Mouse (Mus musculus) kidney, adult 2 months (tissue): Measurements from ENCODE around the gene Cubn. TPM values are rescaled to one million over a fixed set of nuclear protein-coding genes. Genes with fewer than 3 reads are reported as not detected.

ENCODE experiments used
- DNase-seq: peaks from one replicate; pipeline ENCODE4 v3.0.0; 2021
- H3K27ac ChIP-seq: fragments of 200-500 bp; 2 replicates; pipeline ENCODE4 v1.5.1; 2012; ENCODE audit warnings: low read depth, low read length, control low read depth, inconsistent platforms; ENCODE audit not compliant: insufficient read depth
- H3K27me3 ChIP-seq: fragments of 200-500 bp; replicated peaks from 2 replicates; pipeline ENCODE4 v1.6.1; 2012; ENCODE audit warnings: mild to moderate bottlenecking, moderate library complexity, low read length, inconsistent platforms; ENCODE audit not compliant: control insufficient read depth, insufficient read depth
- H3K36me3 ChIP-seq: fragments of 200-500 bp; 2 replicates; pipeline ENCODE4 v1.6.1; 2012; ENCODE audit warnings: mild to moderate bottlenecking, moderate library complexity, low read length, inconsistent platforms; ENCODE audit not compliant: control insufficient read depth, insufficient read depth
- H3K4me1 ChIP-seq: fragments of 200-500 bp; 2 replicates; pipeline ENCODE4 v1.6.1; 2011; ENCODE audit warnings: low read length; ENCODE audit not compliant: control insufficient read depth, insufficient read depth
- H3K4me3 ChIP-seq: fragments of 200-500 bp; 2 replicates; pipeline ENCODE4 v1.5.1; 2011; ENCODE audit warnings: mild to moderate bottlenecking, low read depth, low read length, control low read depth; ENCODE audit not compliant: insufficient read depth
- CTCF ChIP-seq: fragments of 200-500 bp; conservative IDR thresholded peaks from 2 replicates; pipeline ENCODE4 v1.5.1; 2011; ENCODE audit warnings: low read depth, mild to moderate bottlenecking, control low read depth, low read length, moderate library complexity, mixed read lengths; ENCODE audit not compliant: insufficient read depth, insufficient read length
- POLR2A ChIP-seq: fragments of 200-500 bp; IDR thresholded peaks from one replicate; pipeline ENCODE4 v1.6.1; 2011; ENCODE audit warnings: low read depth, low read length, control low read depth
- WGBS: fragments of 180-500 bp; shearing (Covaris S2); methylation state at CpG from one replicate; pipeline ENCODE4 v1.1.7; 2018; 5-methylcytosine and 5-hydroxymethylcytosine counted together
- polyA plus RNA-seq: library from polyadenylated mRNA; depleted of rRNA; stranded (reverse); fragments of >200 nt; gene quantifications from 2 replicates; pipeline ENCODE4 v1.2.3, GENCODE M21; 2012

The Cubn gene
- polyA plus RNA-seq, 1 experiment, result 56.2 TPM

DNA sequence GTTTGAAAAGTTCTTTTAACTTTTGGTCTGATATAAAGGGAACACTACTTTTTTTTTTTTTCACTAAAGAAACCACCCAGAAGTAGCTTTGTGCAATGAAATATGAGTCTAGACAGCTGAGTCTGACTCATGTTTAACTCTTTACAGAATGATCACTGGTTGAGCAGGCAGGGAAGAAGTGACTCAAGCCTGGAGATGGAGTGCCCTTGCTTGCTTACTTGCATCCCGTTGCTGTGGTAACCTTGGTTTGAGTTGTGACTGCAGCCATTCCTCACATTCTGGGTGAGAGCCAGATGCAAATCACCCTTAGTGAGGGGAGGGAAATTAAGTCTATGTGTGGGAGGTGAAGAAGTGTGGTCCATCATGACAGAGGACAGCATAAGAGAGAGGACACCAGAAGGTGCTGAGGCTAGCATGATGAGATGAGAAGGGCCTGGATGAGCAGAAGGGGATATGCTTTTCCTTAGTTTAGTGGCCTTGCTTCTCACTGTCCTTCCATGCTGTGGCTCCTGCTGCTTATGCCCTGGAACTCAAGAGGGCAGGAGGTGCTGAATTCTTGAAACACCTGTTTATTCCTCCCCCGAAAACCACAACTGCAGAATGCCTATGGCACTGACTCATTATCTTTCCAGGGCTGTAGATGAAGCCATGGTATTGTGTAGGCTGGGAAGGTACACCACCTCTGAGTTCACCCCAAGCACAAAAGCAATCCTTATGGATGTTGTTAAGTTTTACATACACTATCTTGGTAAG, 81.7 kb downstream of the Cubn start:
- WGBS, result 72% methylated on average over 2 of the region's 2 CpGs
- no peak for DNase-seq
- Histone ChIP-seq H3K4me1 (no peaks in the 10 kb centered on the region), H3K27ac (no peak overlapping the region), H3K36me3 (peaks cover 1% of the 10 kb centered on the region; the same call in 1 of the 2 replicates), H3K27me3 (no peaks in the 10 kb centered on the region), H3K4me3 (no peak overlapping the region)
- TF ChIP-seq POLR2A (no peak), CTCF (no peak)

DNA sequence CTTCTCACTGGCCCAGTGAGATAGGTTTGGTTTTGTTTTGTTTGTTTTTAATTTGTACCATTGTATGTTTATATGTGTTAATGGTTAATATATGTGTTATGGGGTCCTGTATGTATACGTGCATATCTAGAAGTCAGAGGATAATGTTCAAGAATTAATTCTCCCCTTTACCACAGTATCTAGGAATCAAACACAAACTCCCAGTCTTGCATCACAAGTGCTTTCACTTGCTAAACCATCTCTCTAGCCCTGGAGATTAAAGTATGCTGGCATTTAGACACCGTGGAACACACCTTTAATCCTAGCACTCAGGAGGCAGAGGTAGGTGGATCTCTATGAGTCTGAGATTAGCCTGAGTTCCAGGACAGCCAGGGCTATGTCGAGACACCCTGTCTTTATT, 83.3 kb downstream of the Cubn start:
- H3K36me3 ChIP-seq, result no peaks in the 10 kb centered on the region
- DNase-seq, result no peak
- H3K4me1 ChIP-seq, result no peaks in the 10 kb centered on the region
- no peak overlapping the region for H3K4me3 ChIP-seq
- no peaks in the 10 kb centered on the region for H3K27me3 ChIP-seq
- no peak overlapping the region for H3K27ac ChIP-seq
- 82% methylated on average over 3 of the region's 3 CpGs for WGBS
- TF ChIP-seq POLR2A (no peak), CTCF (no peak)

DNA sequence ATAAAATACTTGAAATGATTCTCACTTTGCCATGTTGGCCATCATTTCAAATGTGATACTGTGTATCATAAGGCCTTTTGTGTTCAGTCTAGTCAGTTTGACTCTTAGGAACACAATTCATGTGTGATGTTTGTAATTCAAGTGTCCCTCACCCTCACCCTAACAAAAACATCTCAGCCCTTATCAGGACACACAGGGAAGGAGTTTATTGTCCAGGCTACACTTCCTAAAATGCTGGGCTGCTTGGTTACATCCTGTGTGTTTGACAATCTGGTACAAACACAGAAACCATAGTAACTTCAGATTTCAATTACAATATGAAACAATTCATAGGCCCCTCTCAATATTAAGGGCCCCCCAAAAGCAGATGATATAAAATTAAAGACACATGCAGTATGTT, 83.9 kb downstream of the Cubn start:
- no peak for DNase-seq
- Histone ChIP-seq H3K36me3 (no peaks in the 10 kb centered on the region), H3K4me3 (no peak overlapping the region), H3K4me1 (no peaks in the 10 kb centered on the region), H3K27ac (no peak overlapping the region), H3K27me3 (no peaks in the 10 kb centered on the region)
- TF ChIP-seq POLR2A (no peak), CTCF (no peak)

DNA sequence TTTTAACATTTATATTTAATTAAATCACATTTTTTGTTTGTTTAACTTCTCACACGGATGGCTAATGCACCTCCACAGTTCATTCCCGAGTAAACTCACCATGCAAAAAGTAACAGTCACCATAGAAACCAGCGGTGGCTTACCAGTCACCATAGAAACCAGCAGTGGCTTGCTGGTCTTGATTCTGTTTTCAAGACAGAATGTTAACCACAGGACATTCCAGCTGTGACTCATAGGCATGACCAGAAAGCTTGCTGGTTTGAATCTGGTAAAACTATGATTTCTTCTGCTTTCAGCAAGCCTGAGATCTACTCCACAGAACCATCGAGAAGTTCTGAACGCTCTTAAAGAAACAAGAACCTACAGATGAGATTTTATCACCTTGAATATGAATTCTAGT, 84.3 kb downstream of the Cubn start:
- Histone ChIP-seq H3K27ac (no peak overlapping the region), H3K4me3 (no peak overlapping the region), H3K27me3 (no peaks in the 10 kb centered on the region), H3K4me1 (no peaks in the 10 kb centered on the region), H3K36me3 (no peaks in the 10 kb centered on the region)
- DNase-seq, result no peak
- TF ChIP-seq POLR2A (no peak), CTCF (no peak)
- 41% methylated on average over 5 of the region's 5 CpGs for WGBS

DNA sequence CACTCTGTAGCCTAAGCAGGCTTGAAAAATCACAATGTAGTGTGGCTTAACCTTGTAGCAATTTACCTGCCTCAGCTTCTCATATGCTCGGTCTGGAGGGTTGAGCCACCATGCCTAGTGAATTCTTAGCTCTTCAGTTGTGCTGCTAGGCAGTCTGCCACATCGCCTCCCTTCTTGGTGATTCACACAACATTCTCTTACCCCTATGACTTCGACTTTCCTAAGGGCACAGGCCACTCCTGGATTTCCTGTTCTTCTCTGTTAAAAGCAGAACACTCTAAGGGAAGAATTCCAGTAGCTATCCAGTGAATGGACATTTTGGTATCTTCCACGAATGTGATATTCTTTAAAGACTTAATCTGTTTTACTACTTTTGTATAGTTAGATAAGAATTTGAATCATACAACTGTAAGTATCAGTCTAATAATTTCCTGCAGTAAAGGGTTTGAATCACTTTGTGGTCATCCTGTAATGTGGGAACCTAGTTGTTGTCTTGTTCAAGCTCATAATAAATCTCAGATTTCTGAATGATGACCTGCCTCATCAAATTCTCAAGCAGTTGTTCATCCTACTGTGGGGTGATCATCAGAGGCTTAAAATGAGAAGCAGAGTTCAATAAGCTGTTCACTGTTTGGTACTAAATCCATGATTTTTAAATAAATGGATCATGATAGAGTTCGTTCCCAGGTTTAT, 86.5 kb downstream of the Cubn start:
- H3K36me3 ChIP-seq, result no peaks in the 10 kb centered on the region
- H3K27me3 ChIP-seq, result no peaks in the 10 kb centered on the region
- no peak overlapping the region for H3K27ac ChIP-seq
- peak; percentile 23 for DNase-seq
- TF ChIP-seq POLR2A (no peak), CTCF (no peak)
- WGBS, result 68% methylated on average over 5 of the region's 5 CpGs
- H3K4me1 ChIP-seq, result no peaks in the 10 kb centered on the region
- H3K4me3 ChIP-seq, result no peak overlapping the region

DNA sequence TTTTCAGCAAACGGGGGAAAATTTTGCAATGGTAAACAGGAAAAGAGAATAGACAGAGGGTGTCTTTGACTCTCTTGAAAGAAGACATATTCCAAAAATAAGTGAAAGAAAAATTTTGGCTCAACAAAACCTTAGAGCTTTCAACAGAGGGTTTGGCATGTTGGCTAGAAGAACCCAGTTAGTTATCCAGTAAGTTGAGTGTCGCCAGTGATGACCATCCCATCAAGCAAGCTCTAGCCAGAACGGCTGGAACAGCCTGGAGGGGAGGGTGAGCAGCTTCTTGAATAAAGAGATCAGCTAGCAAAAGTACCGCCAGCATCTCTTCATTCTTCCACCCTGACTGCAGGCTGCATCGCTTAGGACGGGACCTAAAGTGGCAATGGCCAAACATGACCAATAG, 90.8 kb downstream of the Cubn start:
- H3K27ac ChIP-seq, result no peak overlapping the region

DNA sequence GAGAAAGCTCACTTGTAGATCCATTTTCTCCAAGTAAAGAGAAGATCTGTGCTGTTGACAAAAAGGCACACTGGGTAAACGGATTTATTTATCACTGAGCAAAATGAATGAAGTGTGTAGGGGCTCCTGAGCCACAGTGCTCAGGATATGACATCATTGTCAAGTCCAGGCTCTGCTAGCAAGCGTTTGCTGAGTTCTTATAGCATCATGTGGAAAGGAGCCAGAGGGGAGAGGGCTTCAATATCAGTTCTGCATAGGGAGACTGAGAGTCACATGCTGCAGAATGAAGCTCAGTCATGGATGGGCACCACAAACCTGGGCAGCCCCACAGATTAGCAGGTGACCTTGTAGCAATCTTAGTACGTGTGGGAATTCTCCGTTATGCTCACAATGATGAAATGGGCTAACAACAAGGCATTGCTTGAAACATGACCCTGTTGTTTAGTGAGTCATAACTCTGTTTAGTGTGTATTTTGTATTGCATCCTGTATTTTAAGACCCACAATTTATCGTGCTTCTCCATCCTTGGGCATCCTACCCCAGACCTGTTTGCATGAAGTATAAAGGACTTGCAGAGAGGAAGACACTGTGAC, 92.0 kb downstream of the Cubn start:
- TF ChIP-seq POLR2A (no peak), CTCF (no peak)

More for the DNA sequence above, 90.8 kb downstream of the Cubn start:
- H3K4me3 ChIP-seq, result no peak overlapping the region
- 84% methylated on average over 6 of the region's 6 CpGs for WGBS
- DNase-seq, result no peak
- no peaks in the 10 kb centered on the region for H3K27me3 ChIP-seq
- H3K4me1 ChIP-seq, result peaks cover 3% of the 10 kb centered on the region; the same call in 1 of the 2 replicates
- no peak for TF ChIP-seq POLR2A
- no peak for TF ChIP-seq CTCF
- no peaks in the 10 kb centered on the region; the same call in 1 of the 2 replicates for H3K36me3 ChIP-seq

More for the DNA sequence above, 92.0 kb downstream of the Cubn start:
- WGBS, result 69% methylated on average over 5 of the region's 5 CpGs
- no peak for DNase-seq
- Histone ChIP-seq H3K4me1 (peaks cover 3% of the 10 kb centered on the region; the same call in 1 of the 2 replicates), H3K27ac (no peak overlapping the region), H3K27me3 (no peaks in the 10 kb centered on the region), H3K36me3 (no peaks in the 10 kb centered on the region; the same call in 1 of the 2 replicates), H3K4me3 (no peak overlapping the region)
